Mouse (Mus musculus): Measurements from ENCODE around the gene Skap1.

- no peak for TF ChIP-seq CTCF (IDR thresholded peaks at IDR 0.05; ENCODE audit: extremely low read depth, insufficient read length, insufficient replicate concordance, low read depth, low read length)
- TF ChIP-seq POLR2A (IDR thresholded peaks at IDR 0.05; ENCODE audit: low read depth, low read length) = no peak
These were observed 60.1 kb downstream of the Skap1 start for GRCm38 (mm10) chr11:96524541-96524940.

All from small intestine, adult 2 months (tissue).